Mouse (Mus musculus): ENCODE measurements at regions not wholly inside any gene's neighbourhood (a gene's known extent, or its start where the extent isn't known, plus 50 kb on each side); places are given as distances from the start of the nearest gene placed in this dataset.

DNA sequence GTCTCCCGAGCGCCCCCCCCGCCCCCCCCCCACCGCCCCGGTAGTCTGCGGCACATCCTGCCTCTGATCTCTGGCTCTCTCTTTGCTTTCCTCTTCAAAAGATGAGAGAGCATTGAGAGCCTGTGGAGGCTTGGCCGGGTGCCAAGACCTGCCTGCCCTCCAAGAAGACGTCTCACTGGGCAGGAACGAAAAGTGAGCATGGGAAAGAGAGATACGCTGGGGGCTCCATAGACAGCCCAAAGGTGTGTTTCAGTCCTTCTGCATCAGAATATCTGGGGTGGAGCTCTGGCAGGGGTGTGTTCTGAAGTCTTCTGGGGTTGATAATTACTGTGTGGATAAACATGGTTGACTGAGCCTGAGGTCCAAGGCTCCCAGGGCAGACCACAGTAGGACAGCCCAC is 126.7 kb downstream of the Mrm1 start:
- no peak for DNase-seq (ENCODE audit: extremely low spot score in 1 of 2, low spot score in 2 of 2)
- TF ChIP-seq CTCF (IDR thresholded peaks at IDR 0.05), result no peak
- no peak overlapping the region for H3K4me3 ChIP-seq
- intact Hi-C loops (cut with DNase I), result no loop called here
- no peak overlapping the region for H3K27ac ChIP-seq

- DNase-seq (ENCODE audit: extremely low spot score in 1 of 2, low spot score in 2 of 2), result no peak
- intact Hi-C loops (cut with DNase I), result no loop called here
- TF ChIP-seq CTCF (IDR thresholded peaks at IDR 0.05), result no peak
- no peak overlapping the region for H3K27ac ChIP-seq
- H3K4me3 ChIP-seq, result no peak overlapping the region
These were observed 127.7 kb downstream of the Mrm1 start for GRCm38 (mm10) chr11:84691410-84692148.

DNA sequence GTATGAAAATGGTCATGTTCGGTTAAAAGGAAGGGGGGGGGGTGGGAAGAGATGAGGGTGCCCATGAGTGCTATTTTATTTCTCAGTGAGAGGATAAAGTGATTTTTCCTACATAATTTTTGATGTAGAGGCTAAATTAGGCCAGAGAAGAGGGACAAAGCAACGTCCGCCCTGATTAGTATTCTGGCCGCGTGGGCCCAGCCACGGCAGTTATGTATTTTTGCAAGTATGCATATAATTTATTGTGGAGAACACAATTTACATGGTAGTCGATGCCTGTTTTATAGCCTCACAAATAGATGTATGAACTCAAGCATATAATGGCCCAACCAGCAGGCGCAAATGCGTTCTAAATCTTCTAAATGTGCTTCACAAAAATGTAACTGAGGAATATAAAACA is 132.8 kb downstream of the Mrm1 start:
- Histone ChIP-seq H3K27ac (no peak overlapping the region), H3K4me3 (no peak overlapping the region)
- intact Hi-C loops (cut with DNase I), result no loop called here
- DNase-seq (ENCODE audit: extremely low spot score in 1 of 2, low spot score in 2 of 2), result no peak
- no peak for TF ChIP-seq CTCF (IDR thresholded peaks at IDR 0.05)

- no peak for TF ChIP-seq CTCF (IDR thresholded peaks at IDR 0.05)
- no peak overlapping the region for H3K27ac ChIP-seq
- H3K4me3 ChIP-seq, result no peak overlapping the region
- no peak for DNase-seq (ENCODE audit: extremely low spot score in 1 of 2, low spot score in 2 of 2)
- intact Hi-C loops (cut with DNase I), result no loop called here
These were observed 135.0 kb downstream of the Mrm1 start for GRCm38 (mm10) chr11:84684325-84684724.

- no peak for DNase-seq (ENCODE audit: extremely low spot score in 1 of 2, low spot score in 2 of 2)
- Histone ChIP-seq H3K27ac (no peak overlapping the region), H3K4me3 (no peak overlapping the region)
- no peak for TF ChIP-seq CTCF (IDR thresholded peaks at IDR 0.05)
- intact Hi-C loops (cut with DNase I), result no loop called here
These were observed 136.4 kb downstream of the Mrm1 start for GRCm38 (mm10) chr11:84682931-84683330.

DNA sequence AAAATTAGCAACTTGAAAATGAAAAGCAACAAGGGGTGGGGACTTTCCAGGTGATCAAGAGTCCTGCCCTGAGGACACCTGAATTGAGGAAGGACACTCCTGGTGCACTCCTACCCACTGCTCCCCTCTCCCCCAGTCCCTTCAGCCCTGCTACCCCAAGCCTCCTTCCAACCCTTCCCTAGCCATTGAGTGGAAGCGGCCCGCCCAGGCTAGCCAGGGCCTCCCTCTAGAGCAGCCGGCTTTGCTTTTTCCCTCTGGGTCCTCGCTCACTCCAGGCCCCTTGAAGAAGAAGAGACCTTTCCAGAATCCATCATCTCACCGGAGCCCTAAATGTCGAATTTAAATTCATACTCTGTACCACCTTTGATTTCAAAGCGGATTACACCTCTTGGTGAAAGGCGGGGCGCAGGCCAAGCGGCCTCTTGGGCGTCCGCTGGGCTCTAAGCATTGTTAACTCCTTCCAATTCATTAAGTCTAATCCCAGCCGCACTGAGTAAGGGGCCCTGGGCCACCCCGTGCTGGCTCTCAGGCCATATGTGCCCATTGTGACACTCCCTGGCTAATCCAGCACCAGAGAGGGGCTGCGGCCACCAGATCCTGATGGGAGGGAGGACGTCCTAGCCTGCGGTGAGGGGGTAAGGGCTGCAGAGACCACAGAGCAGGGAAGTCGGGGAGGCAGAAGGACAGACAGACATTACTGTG is 142.8 kb downstream of the Mrm1 start:
- no peak for DNase-seq (ENCODE audit: extremely low spot score in 1 of 2, low spot score in 2 of 2)
- intact Hi-C loops (cut with DNase I), result no loop called here
- Histone ChIP-seq H3K4me3 (no peak overlapping the region), H3K27ac (no peak overlapping the region)
- TF ChIP-seq CTCF (IDR thresholded peaks at IDR 0.05), result no peak

- DNase-seq (ENCODE audit: extremely low spot score in 1 of 2, low spot score in 2 of 2), result no peak
- TF ChIP-seq CTCF (IDR thresholded peaks at IDR 0.05), result no peak
- intact Hi-C loops (cut with DNase I), result no loop called here
- Histone ChIP-seq H3K4me3 (no peak overlapping the region), H3K27ac (no peak overlapping the region)
These were observed 146.4 kb downstream of the Mrm1 start for GRCm38 (mm10) chr11:84672841-84673473.

- no peak for TF ChIP-seq CTCF (IDR thresholded peaks at IDR 0.05)
- intact Hi-C loops (cut with DNase I), result no loop called here
- Histone ChIP-seq H3K4me3 (no peak overlapping the region), H3K27ac (no peak overlapping the region)
- DNase-seq (ENCODE audit: extremely low spot score in 1 of 2, low spot score in 2 of 2), result no peak
These were observed 146.2 kb upstream of the Lhx1 start for GRCm38 (mm10) chr11:84671585-84671984.

- TF ChIP-seq CTCF (IDR thresholded peaks at IDR 0.05), result no peak
- no peak for DNase-seq (ENCODE audit: extremely low spot score in 1 of 2, low spot score in 2 of 2)
- intact Hi-C loops (cut with DNase I), result no loop called here
- Histone ChIP-seq H3K27ac (no peak overlapping the region), H3K4me3 (no peak overlapping the region)
These were observed 142.4 kb upstream of the Lhx1 start for GRCm38 (mm10) chr11:84667711-84668110.

DNA sequence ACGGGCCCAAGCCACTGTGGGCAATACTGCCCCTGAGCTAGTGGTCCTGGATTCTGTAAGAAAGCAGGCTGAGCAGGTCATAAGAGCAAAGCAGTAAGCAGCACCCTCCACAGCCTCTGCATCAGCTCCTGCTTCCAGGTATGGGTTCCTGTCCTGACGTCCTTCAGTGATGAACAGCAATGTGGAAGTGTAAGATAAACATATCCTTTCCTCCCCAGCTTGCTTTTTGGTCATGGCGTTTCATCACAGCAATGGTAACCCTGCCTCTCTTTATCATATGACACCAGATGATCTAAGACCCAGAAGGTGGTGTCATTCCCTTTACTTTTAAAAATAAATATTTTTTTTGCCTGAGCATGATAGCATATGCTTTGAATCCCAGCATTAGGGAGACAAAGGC is 138.9 kb upstream of the Lhx1 start:
- TF ChIP-seq CTCF (IDR thresholded peaks at IDR 0.05), result no peak

DNA sequence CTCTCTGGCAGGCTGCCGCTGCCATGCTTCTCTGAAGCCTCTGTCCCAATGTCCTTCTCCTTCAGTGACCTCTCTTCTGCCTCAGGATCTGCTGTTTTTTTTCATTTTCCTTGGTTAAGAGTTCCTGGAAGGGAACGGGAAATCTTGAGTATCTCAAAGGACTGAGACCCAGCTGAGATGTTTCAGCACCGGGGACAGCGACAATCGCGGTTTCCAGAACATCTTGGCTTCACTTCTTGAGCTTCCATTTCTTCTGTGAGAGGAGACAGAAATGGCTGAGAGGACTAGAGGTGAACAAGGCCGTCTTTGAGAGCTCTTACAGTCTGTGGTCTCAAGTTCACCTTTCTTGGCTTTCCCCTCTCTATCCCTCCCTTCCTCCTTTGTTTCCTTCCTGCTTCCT is 136.6 kb upstream of the Lhx1 start:
- no peak overlapping the region for H3K27ac ChIP-seq
- DNase-seq (ENCODE audit: extremely low spot score in 1 of 2, low spot score in 2 of 2), result no peak
- TF ChIP-seq CTCF (IDR thresholded peaks at IDR 0.05), result no peak
- intact Hi-C loops (cut with DNase I), result no loop called here
- H3K4me3 ChIP-seq, result no peak overlapping the region

More for the DNA sequence above, 138.9 kb upstream of the Lhx1 start:
- intact Hi-C loops (cut with DNase I), result no loop called here
- no peak for DNase-seq (ENCODE audit: extremely low spot score in 1 of 2, low spot score in 2 of 2)
- Histone ChIP-seq H3K4me3 (no peak overlapping the region), H3K27ac (no peak overlapping the region)

DNA sequence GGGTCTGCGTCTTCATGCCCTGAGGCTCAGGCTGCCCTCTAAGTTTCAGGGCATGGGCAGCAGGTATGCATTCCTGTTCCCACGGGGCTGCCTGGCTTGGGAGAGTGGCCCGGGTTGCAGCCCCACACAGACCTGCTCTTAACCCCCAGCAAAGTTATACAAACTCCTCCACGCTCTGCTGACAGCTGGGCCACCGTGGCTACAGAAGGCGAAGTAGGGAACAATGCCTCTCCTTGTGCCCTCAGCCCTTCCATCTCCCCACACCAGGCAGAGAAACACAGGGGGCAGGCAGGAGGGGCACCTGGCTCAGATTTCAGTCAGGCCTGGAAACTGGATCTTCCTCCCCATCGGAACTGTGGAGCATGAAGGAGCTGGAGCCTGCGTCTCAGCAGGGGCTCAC is 135.5 kb upstream of the Lhx1 start:
- no peak for DNase-seq (ENCODE audit: extremely low spot score in 1 of 2, low spot score in 2 of 2)
- intact Hi-C loops (cut with DNase I), result no loop called here
- no peak for TF ChIP-seq CTCF (IDR thresholded peaks at IDR 0.05)
- Histone ChIP-seq H3K27ac (no peak overlapping the region), H3K4me3 (no peak overlapping the region)

All from left cerebral cortex, adult 2 months (tissue).